Mouse (Mus musculus) spleen, adult 2 months (tissue): ENCODE measurements around the gene Zfp566.

Experiments used
- CTCF ChIP-seq: fragments of 200-500 bp; IDR thresholded peaks from 2 replicates; pipeline ENCODE4 v1.5.1; 2011; ENCODE audit warnings: mild to moderate bottlenecking, inconsistent platforms; ENCODE audit not compliant: insufficient read depth, insufficient read length, insufficient replicate concordance; ENCODE audit errors: extremely low read depth
- POLR2A ChIP-seq: fragments of 200-500 bp; IDR thresholded peaks from 2 replicates; pipeline ENCODE4 v1.6.1; 2011; ENCODE audit warnings: low read depth, low read length, inconsistent platforms

DNA sequence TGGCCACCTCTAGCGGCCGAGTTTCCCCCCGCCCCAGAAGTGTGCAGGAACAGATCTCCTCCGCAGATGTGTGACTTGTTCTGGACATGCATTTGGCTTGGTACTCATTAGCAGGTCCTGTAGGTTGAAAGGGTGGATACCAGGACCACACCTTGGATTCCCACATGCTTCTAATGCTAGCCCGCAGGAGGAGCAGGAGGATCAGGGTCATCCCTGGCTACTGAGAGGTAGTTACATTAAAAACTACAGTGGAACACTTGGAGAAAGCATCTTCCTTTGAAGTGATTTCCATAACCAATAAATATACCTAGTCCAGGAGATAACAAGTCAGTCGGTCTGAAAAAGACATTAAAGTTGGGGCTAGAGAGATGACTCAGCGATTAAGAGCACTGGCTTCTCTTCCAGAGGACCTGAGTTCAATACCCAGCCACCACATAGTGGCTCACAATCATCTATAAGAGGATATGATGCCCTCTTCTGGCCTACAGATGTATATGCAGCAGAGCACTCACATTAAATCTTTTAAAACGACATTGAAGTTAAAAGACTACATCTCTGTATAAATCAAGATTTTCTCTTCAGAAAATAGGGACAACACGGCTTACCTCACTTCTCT, 751 bp upstream of the Zfp566 start:
- TF ChIP-seq CTCF (no peak), POLR2A (no peak)
